Mouse (Mus musculus) kidney, postnatal 0 days (tissue): ENCODE results near the gene Elmo1. TPM values are rescaled to one million over a fixed set of nuclear protein-coding genes. Genes with fewer than 3 reads are reported as not detected.

Experiments used
- ATAC-seq: fragments of 200-750 bp; cut with Nextera tagmentation; replicated peaks from 2 replicates; pipeline ENCODE4 v1.8.0; 2017; ENCODE audit warnings: low read depth, moderate number of reproducible peaks, moderate TSS enrichment, moderate library complexity; ENCODE audit not compliant: low FRiP score
- DNase-seq: peaks from one replicate; pipeline ENCODE4 v3.0.0-alpha.2; 2016; ENCODE audit warnings: low spot score
- H3K27ac ChIP-seq: fragments of 300-500 bp; sonication (generic); 2 replicates; pipeline ENCODE4 v1.5.1; 2014; ENCODE audit warnings: mild to moderate bottlenecking
- H3K27me3 ChIP-seq: fragments of 300-500 bp; sonication (generic); 2 replicates; pipeline ENCODE4 v1.6.1; 2014; ENCODE audit warnings: low read length, mixed read lengths; ENCODE audit not compliant: insufficient read depth
- H3K36me3 ChIP-seq: fragments of 300-500 bp; sonication (generic); 2 replicates; pipeline ENCODE4 v1.6.1; 2014; ENCODE audit warnings: low read length, mixed read lengths; ENCODE audit not compliant: insufficient read depth
- H3K4me1 ChIP-seq: fragments of 300-500 bp; sonication (generic); replicated peaks from 2 replicates; pipeline ENCODE4 v1.6.1; 2014; ENCODE audit warnings: antibody characterized with exemption, low read length, mixed read lengths; ENCODE audit not compliant: insufficient read depth
- H3K4me2 ChIP-seq: fragments of 300-500 bp; sonication (generic); 2 replicates; pipeline ENCODE4 v1.6.1; 2014; ENCODE audit warnings: mild to moderate bottlenecking, low read length, moderate library complexity, mixed read lengths
- H3K4me3 ChIP-seq: fragments of 300-500 bp; sonication (generic); replicated peaks from 2 replicates; pipeline ENCODE4 v1.5.1; 2014; ENCODE audit warnings: low read depth, low read length
- H3K9ac ChIP-seq: fragments of 300-500 bp; sonication (generic); 2 replicates; pipeline ENCODE4 v1.6.1; 2014; ENCODE audit warnings: low read depth, low read length
- H3K9me3 ChIP-seq: fragments of 300-500 bp; sonication (generic); replicated peaks from 2 replicates; pipeline ENCODE4 v1.6.1; 2016; ENCODE audit warnings: low read length, inconsistent platforms, mixed read lengths
- CTCF ChIP-seq: IDR thresholded peaks from 2 replicates; pipeline ENCODE4 v1.5.1; 2016; ENCODE audit warnings: antibody characterized with exemption, low read depth, mild to moderate bottlenecking, moderate library complexity
- WGBS: fragments of 180-500 bp; shearing (Covaris S2); extraction: QIAGEN DNeasy Blood & Tissue Kit; methylation state at CpG from one replicate; pipeline ENCODE4 v1.1.7; 2014; 5-methylcytosine and 5-hydroxymethylcytosine counted together
- polyA plus RNA-seq: library from polyadenylated mRNA; unstranded; fragments of >200 nt; fragmentation: Nextera tagmentation; extraction: Ambion mirVana; gene quantifications from 2 replicates; pipeline ENCODE4 v1.2.1, GENCODE M21; 2015

Gene Elmo1
- polyA plus RNA-seq: 5.1 and 6.0 TPM in 2 replicates

GRCm38 (mm10) chr13:20090133-20090710 lies at the start of gene Elmo1:
Gene Elmo1 (plus strand): TSS chr13:20090596.
- DNase-seq (peak; percentile 92), ATAC-seq (peak; percentile 79)
- Histone ChIP-seq H3K9ac (peak within 1 kb of the TSS; percentile 75), H3K27me3 (no peaks in the 10 kb centered on the region), H3K36me3 (no peaks in the 10 kb centered on the region), H3K4me3 (peak within 1 kb of the TSS; percentile 74), H3K27ac (peak within 1 kb of the TSS; percentile 65), H3K9me3 (no peaks in the 10 kb centered on the region), H3K4me2 (peak within 1 kb of the TSS; percentile 99), H3K4me1 (no peaks in the 10 kb centered on the region)
- peak; percentile 63 for TF ChIP-seq CTCF
- WGBS: under 1% methylated on average over 48 of the region's 49 CpGs

- ATAC-seq (no peak), DNase-seq (no peak)
- H3K9me3 ChIP-seq: no peaks in the 10 kb centered on the region
- no peak overlapping the region for H3K9ac ChIP-seq
- H3K27me3 ChIP-seq: no peaks in the 10 kb centered on the region
- no peak overlapping the region for H3K27ac ChIP-seq
- no peaks in the 10 kb centered on the region for H3K36me3 ChIP-seq
- H3K4me3 ChIP-seq: no peak overlapping the region
- 40% methylated on average over 2 of the region's 2 CpGs for WGBS
- no peaks in the 10 kb centered on the region for H3K4me1 ChIP-seq
- TF ChIP-seq CTCF: no peak
- no peak overlapping the region for H3K4me2 ChIP-seq
Observed at GRCm38 (mm10) chr13:20041169-20041830, 49.1 kb upstream of the Elmo1 start.

- Histone ChIP-seq H3K36me3 (no peaks in the 10 kb centered on the region), H3K27me3 (no peaks in the 10 kb centered on the region), H3K4me1 (no peaks in the 10 kb centered on the region), H3K9me3 (no peaks in the 10 kb centered on the region), H3K4me2 (no peak overlapping the region), H3K27ac (no peak overlapping the region), H3K4me3 (no peak overlapping the region), H3K9ac (no peak overlapping the region)
- ATAC-seq (no peak), DNase-seq (no peak)
- WGBS: 70% methylated on average over 2 of the region's 2 CpGs
- TF ChIP-seq CTCF: no peak
Observed at GRCm38 (mm10) chr13:20042856-20043255, 47.5 kb upstream of the Elmo1 start.

DNA sequence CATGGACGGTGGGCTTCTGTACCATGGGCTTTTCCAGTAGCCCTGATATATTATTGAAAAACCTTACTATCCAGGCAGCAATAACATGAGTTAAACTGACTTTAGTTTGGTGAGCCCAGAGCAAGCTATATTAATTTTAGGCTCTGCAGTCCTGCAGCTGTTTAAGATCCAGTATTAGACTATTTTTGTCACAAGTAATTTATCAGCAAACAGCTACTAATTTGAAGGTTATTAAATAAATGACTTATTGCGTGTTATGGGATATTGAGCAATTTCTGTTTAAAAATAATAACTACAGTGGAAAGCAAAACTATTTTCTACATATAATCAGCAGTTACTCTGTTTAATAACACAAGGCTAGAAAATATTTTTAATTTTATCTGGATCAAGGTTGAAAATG lies 45.0 kb upstream of the Elmo1 start:
- TF ChIP-seq CTCF: no peak
- DNase-seq: no peak
- H3K4me1 ChIP-seq: no peaks in the 10 kb centered on the region
- H3K4me3 ChIP-seq: no peak overlapping the region
- ATAC-seq: no peak
- H3K9me3 ChIP-seq: no peaks in the 10 kb centered on the region
- WGBS: 84% methylated on average over 2 of the region's 2 CpGs
- H3K9ac ChIP-seq: no peak overlapping the region
- no peak overlapping the region for H3K4me2 ChIP-seq
- no peak overlapping the region for H3K27ac ChIP-seq
- H3K27me3 ChIP-seq: no peaks in the 10 kb centered on the region
- no peaks in the 10 kb centered on the region for H3K36me3 ChIP-seq

GRCm38 (mm10) chr13:20045836-20046235 lies 44.6 kb upstream of the Elmo1 start:
- ATAC-seq: no peak
- Histone ChIP-seq H3K4me2 (no peak overlapping the region), H3K4me3 (no peak overlapping the region), H3K9me3 (no peaks in the 10 kb centered on the region), H3K36me3 (no peaks in the 10 kb centered on the region), H3K4me1 (no peaks in the 10 kb centered on the region), H3K27ac (no peak overlapping the region), H3K9ac (no peak overlapping the region), H3K27me3 (no peaks in the 10 kb centered on the region)
- no peak for TF ChIP-seq CTCF
- WGBS: 57% methylated on average over 5 of the region's 5 CpGs
- no peak for DNase-seq

- H3K4me2 ChIP-seq: no peak overlapping the region
- no peaks in the 10 kb centered on the region for H3K36me3 ChIP-seq
- no peak for TF ChIP-seq CTCF
- no peak for ATAC-seq
- H3K9ac ChIP-seq: no peak overlapping the region
- no peak overlapping the region for H3K27ac ChIP-seq
- DNase-seq: no peak
- no peak overlapping the region for H3K4me3 ChIP-seq
- H3K4me1 ChIP-seq: no peaks in the 10 kb centered on the region
- H3K27me3 ChIP-seq: no peaks in the 10 kb centered on the region
- H3K9me3 ChIP-seq: no peaks in the 10 kb centered on the region
- 79% methylated on average over 4 of the region's 4 CpGs for whole genome bisulfite sequencing
Observed at GRCm38 (mm10) chr13:20046406-20046805, 44.0 kb upstream of the Elmo1 start.
